Mouse (Mus musculus): Measurements from ENCODE around the gene Foxg1. TPM values are rescaled to one million over a fixed set of nuclear protein-coding genes. Genes with fewer than 3 reads are reported as not detected.
A peak's percentile ranks its signal among the peaks of the same experiment; 100 is the strongest.

Foxg1 gene
- polyA plus RNA-seq, 1 experiment from 2014 or later: 0.81 TPM

GRCm38 (mm10) chr12:49390257-49390656 lies 7.8 kb downstream of the Foxg1 start:
- DNase-seq (ENCODE audit: low spot score): no peak
- Histone ChIP-seq H3K4me3 (peak overlapping the region; percentile 21; the same call in 1 of the 2 replicates), H3K4me1 (replicated peaks) (peaks cover 9% of the 10 kb centered on the region; the same call in 1 of the 2 replicates), H3K9me3 (no peaks in the 10 kb centered on the region), H3K27me3 (ENCODE audit: insufficient read depth, poor library complexity, severe bottlenecking) (peaks cover 99% of the 10 kb centered on the region), H3K36me3 (no peaks in the 10 kb centered on the region), H3K27ac (no peak overlapping the region)
- WGBS: under 1% methylated on average over 13 of the region's 13 CpGs

- Histone ChIP-seq H3K4me3 (peak overlapping the region; percentile 41), H3K4me1 (replicated peaks) (peaks cover 6% of the 10 kb centered on the region; the same call in 1 of the 2 replicates), H3K27ac (peak overlapping the region; percentile 63), H3K27me3 (ENCODE audit: insufficient read depth, poor library complexity, severe bottlenecking) (peaks cover 99% of the 10 kb centered on the region), H3K36me3 (no peaks in the 10 kb centered on the region), H3K9me3 (no peaks in the 10 kb centered on the region)
- under 1% methylated on average over 9 of the region's 9 CpGs for WGBS
- no peak for DNase-seq (ENCODE audit: low spot score)
Observed at GRCm38 (mm10) chr12:49390926-49391304, 8.5 kb downstream of the Foxg1 start.

GRCm38 (mm10) chr12:49391305-49392040 lies 9.0 kb downstream of the Foxg1 start:
- H3K4me1 ChIP-seq (replicated peaks): peaks cover 6% of the 10 kb centered on the region; the same call in 1 of the 2 replicates
- no peaks in the 10 kb centered on the region for H3K36me3 ChIP-seq
- peak overlapping the region; percentile 63 for H3K27ac ChIP-seq
- WGBS: under 1% methylated on average over 42 of the region's 42 CpGs
- H3K27me3 ChIP-seq (ENCODE audit: insufficient read depth, poor library complexity, severe bottlenecking): peaks cover 99% of the 10 kb centered on the region
- H3K9me3 ChIP-seq: no peaks in the 10 kb centered on the region
- H3K4me3 ChIP-seq: peak overlapping the region; percentile 41
- DNase-seq (ENCODE audit: low spot score): peak; percentile 88

GRCm38 (mm10) chr12:49392041-49392390 lies 9.6 kb downstream of the Foxg1 start:
- H3K9me3 ChIP-seq: no peaks in the 10 kb centered on the region
- H3K36me3 ChIP-seq: no peaks in the 10 kb centered on the region
- H3K27me3 ChIP-seq (ENCODE audit: insufficient read depth, poor library complexity, severe bottlenecking): peaks cover 99% of the 10 kb centered on the region
- H3K4me1 ChIP-seq (replicated peaks): peaks cover 6% of the 10 kb centered on the region; the same call in 1 of the 2 replicates
- no peak for DNase-seq (ENCODE audit: low spot score)
- 3% methylated on average over 10 of the region's 10 CpGs for WGBS
- H3K27ac ChIP-seq: no peak overlapping the region
- peak overlapping the region; percentile 41 for H3K4me3 ChIP-seq

- H3K27ac ChIP-seq: no peak overlapping the region
- no peaks in the 10 kb centered on the region for H3K36me3 ChIP-seq
- DNase-seq (ENCODE audit: low spot score): no peak
- no peaks in the 10 kb centered on the region for H3K9me3 ChIP-seq
- H3K27me3 ChIP-seq (ENCODE audit: insufficient read depth, poor library complexity, severe bottlenecking): peaks cover 100% of the 10 kb centered on the region
- peaks cover 6% of the 10 kb centered on the region; the same call in 1 of the 2 replicates for H3K4me1 ChIP-seq (replicated peaks)
- 4% methylated on average over 5 of the region's 5 CpGs for WGBS
- H3K4me3 ChIP-seq: no peak overlapping the region
Observed at GRCm38 (mm10) chr12:49392876-49393275, 10.4 kb downstream of the Foxg1 start.

GRCm38 (mm10) chr12:49393639-49394038 lies 11.2 kb downstream of the Foxg1 start:
- WGBS: 10% methylated on average over 3 of the region's 3 CpGs
- Histone ChIP-seq H3K27ac (no peak overlapping the region), H3K9me3 (no peaks in the 10 kb centered on the region), H3K27me3 (ENCODE audit: insufficient read depth, poor library complexity, severe bottlenecking) (peaks cover 100% of the 10 kb centered on the region), H3K36me3 (no peaks in the 10 kb centered on the region), H3K4me3 (no peak overlapping the region), H3K4me1 (replicated peaks) (peaks cover 6% of the 10 kb centered on the region; the same call in 1 of the 2 replicates)
- DNase-seq (ENCODE audit: low spot score): no peak

GRCm38 (mm10) chr12:49394181-49394580 lies 11.7 kb downstream of the Foxg1 start:
- peaks cover 6% of the 10 kb centered on the region; the same call in 1 of the 2 replicates for H3K4me1 ChIP-seq (replicated peaks)
- no peak overlapping the region for H3K27ac ChIP-seq
- peaks cover 100% of the 10 kb centered on the region for H3K27me3 ChIP-seq (ENCODE audit: insufficient read depth, poor library complexity, severe bottlenecking)
- H3K9me3 ChIP-seq: no peaks in the 10 kb centered on the region
- H3K36me3 ChIP-seq: no peaks in the 10 kb centered on the region
- DNase-seq (ENCODE audit: low spot score): no peak
- no peak overlapping the region for H3K4me3 ChIP-seq
- WGBS: 2% methylated on average over 1 of the region's 1 CpGs

- peaks cover 100% of the 10 kb centered on the region for H3K27me3 ChIP-seq (ENCODE audit: insufficient read depth, poor library complexity, severe bottlenecking)
- DNase-seq (ENCODE audit: low spot score): peak; percentile 35
- H3K4me1 ChIP-seq (replicated peaks): peaks cover 6% of the 10 kb centered on the region; the same call in 1 of the 2 replicates
- H3K36me3 ChIP-seq: no peaks in the 10 kb centered on the region
- under 1% methylated on average over 17 of the region's 17 CpGs for WGBS
- no peak overlapping the region for H3K4me3 ChIP-seq
- H3K27ac ChIP-seq: no peak overlapping the region
- no peaks in the 10 kb centered on the region for H3K9me3 ChIP-seq
Observed at GRCm38 (mm10) chr12:49394836-49395235, 12.4 kb downstream of the Foxg1 start.

GRCm38 (mm10) chr12:49395969-49396368 lies 13.5 kb downstream of the Foxg1 start:
- Histone ChIP-seq H3K36me3 (no peaks in the 10 kb centered on the region), H3K27ac (no peak overlapping the region), H3K9me3 (no peaks in the 10 kb centered on the region), H3K27me3 (ENCODE audit: insufficient read depth, poor library complexity, severe bottlenecking) (peaks cover 100% of the 10 kb centered on the region), H3K4me1 (replicated peaks) (peaks cover 10% of the 10 kb centered on the region), H3K4me3 (no peak overlapping the region)
- no peak for DNase-seq (ENCODE audit: low spot score)
- 21% methylated on average over 2 of the region's 2 CpGs for WGBS

- DNase-seq (ENCODE audit: low spot score): no peak
- Histone ChIP-seq H3K4me3 (no peak overlapping the region), H3K4me1 (replicated peaks) (peaks cover 13% of the 10 kb centered on the region), H3K9me3 (no peaks in the 10 kb centered on the region), H3K36me3 (no peaks in the 10 kb centered on the region), H3K27me3 (ENCODE audit: insufficient read depth, poor library complexity, severe bottlenecking) (peaks cover 100% of the 10 kb centered on the region), H3K27ac (no peak overlapping the region)
- WGBS: 43% methylated on average over 1 of the region's 1 CpGs
Observed at GRCm38 (mm10) chr12:49396776-49397175, 14.3 kb downstream of the Foxg1 start.

- Histone ChIP-seq H3K4me3 (no peak overlapping the region), H3K27me3 (ENCODE audit: insufficient read depth, poor library complexity, severe bottlenecking) (peaks cover 99% of the 10 kb centered on the region), H3K9me3 (no peaks in the 10 kb centered on the region), H3K4me1 (replicated peaks) (peaks cover 15% of the 10 kb centered on the region), H3K36me3 (no peaks in the 10 kb centered on the region), H3K27ac (no peak overlapping the region)
- no peak for DNase-seq (ENCODE audit: low spot score)
- WGBS: 19% methylated on average over 4 of the region's 4 CpGs
Observed at GRCm38 (mm10) chr12:49397443-49398162, 15.1 kb downstream of the Foxg1 start.

GRCm38 (mm10) chr12:49398163-49398540 lies 15.7 kb downstream of the Foxg1 start:
- DNase-seq (ENCODE audit: low spot score): no peak
- Histone ChIP-seq H3K9me3 (no peaks in the 10 kb centered on the region), H3K27ac (no peak overlapping the region), H3K4me1 (replicated peaks) (peaks cover 15% of the 10 kb centered on the region), H3K4me3 (no peak overlapping the region), H3K36me3 (no peaks in the 10 kb centered on the region), H3K27me3 (ENCODE audit: insufficient read depth, poor library complexity, severe bottlenecking) (peaks cover 99% of the 10 kb centered on the region)

GRCm38 (mm10) chr12:49398636-49399035 lies 16.2 kb downstream of the Foxg1 start:
- no peak overlapping the region for H3K4me3 ChIP-seq
- H3K4me1 ChIP-seq (replicated peaks): peaks cover 15% of the 10 kb centered on the region
- DNase-seq (ENCODE audit: low spot score): no peak
- 15% methylated on average over 3 of the region's 3 CpGs for WGBS
- H3K36me3 ChIP-seq: no peaks in the 10 kb centered on the region
- H3K27me3 ChIP-seq (ENCODE audit: insufficient read depth, poor library complexity, severe bottlenecking): peaks cover 99% of the 10 kb centered on the region
- H3K9me3 ChIP-seq: no peaks in the 10 kb centered on the region
- no peak overlapping the region for H3K27ac ChIP-seq

Measured in hindbrain, embryonic 10.5 days (tissue).